Mouse (Mus musculus): ENCODE measurements at regions not wholly inside any gene's neighbourhood (a gene's known extent, or its start where the extent isn't known, plus 50 kb on each side); places are given as distances from the start of the nearest gene placed in this dataset.
A peak's percentile ranks its signal among the peaks of the same experiment; 100 is the strongest.

DNA sequence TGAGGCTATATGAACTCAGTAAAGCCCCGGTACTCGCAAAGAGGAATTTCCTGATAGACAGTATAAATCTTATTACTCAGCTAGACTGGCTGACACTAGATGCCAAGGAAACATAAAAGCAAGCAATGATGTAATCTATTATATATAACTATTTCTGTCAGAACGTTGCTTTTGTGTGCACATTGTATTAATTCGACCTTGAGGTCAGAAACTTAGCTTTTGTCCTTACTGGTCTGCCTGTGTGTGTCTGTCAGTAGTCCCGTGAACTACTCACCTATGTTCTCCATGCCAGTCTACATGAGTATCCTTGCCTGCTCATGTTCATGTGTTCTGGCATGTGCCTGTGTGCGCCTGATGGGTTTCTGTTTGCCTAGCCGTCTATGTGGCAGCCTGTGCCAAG is 70.5 kb downstream of the Tmx1 start:
- no peak for ATAC-seq (replicated peaks; ENCODE audit: low FRiP score, low TSS enrichment, poor library complexity, severe bottlenecking)

- no peak for ATAC-seq (replicated peaks; ENCODE audit: low FRiP score, low TSS enrichment, poor library complexity, severe bottlenecking)
Observed at GRCm38 (mm10) chr12:70524703-70525102, 71.8 kb downstream of the Tmx1 start.

DNA sequence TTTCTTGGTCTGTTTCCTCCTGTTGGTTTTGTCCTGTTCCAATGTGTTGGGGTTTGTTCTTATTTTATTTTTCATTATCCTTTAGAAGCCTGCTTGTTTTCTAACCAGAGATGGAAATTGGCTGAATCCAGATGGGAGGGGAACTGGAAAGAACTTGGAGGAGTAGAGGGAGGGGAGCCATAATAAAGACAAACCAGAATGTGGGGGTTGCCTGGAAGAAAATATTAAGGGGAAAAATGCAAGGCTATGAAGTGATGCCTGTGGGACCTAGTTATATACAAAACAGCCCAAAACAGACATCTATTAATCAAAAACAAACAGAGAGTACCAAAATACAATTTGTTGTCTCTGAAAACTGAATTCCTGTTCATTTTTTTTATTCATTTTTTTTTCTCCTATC is 78.8 kb downstream of the Tmx1 start:
- no peak for ATAC-seq (replicated peaks; ENCODE audit: low FRiP score, low TSS enrichment, poor library complexity, severe bottlenecking)

GRCm38 (mm10) chr12:70532225-70532624 is 79.3 kb downstream of the Tmx1 start:
- ATAC-seq (replicated peaks; ENCODE audit: low FRiP score, low TSS enrichment, poor library complexity, severe bottlenecking) = no peak

GRCm38 (mm10) chr12:70532843-70533242 is 79.9 kb downstream of the Tmx1 start:
- ATAC-seq (replicated peaks; ENCODE audit: low FRiP score, low TSS enrichment, poor library complexity, severe bottlenecking) = no peak

GRCm38 (mm10) chr12:70533375-70533935 is 80.6 kb downstream of the Tmx1 start:
- ATAC-seq (replicated peaks; ENCODE audit: low FRiP score, low TSS enrichment, poor library complexity, severe bottlenecking) = no peak

- no peak for ATAC-seq (replicated peaks; ENCODE audit: low FRiP score, low TSS enrichment, poor library complexity, severe bottlenecking)
Observed at GRCm38 (mm10) chr12:70539124-70539523, 86.2 kb downstream of the Tmx1 start.

DNA sequence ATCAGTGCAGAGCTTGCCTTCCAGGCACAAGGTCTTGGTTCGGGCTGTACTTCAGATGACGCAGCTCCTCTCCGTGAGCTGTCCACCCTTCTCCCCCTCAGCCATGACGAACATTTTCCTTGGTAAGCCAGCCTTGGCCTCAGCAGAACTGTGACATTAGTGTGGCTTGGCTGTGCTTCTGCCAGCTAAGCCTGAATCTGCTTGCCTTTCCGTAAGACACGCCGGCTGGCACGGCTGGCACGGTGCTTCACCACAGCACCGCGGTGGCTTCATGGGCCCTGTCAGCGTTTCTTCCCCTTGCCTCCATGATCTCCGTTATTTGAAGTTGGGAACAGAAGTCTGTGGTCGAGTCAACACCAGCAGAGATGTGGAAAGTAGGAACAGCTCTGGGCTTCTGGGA is 87.0 kb downstream of the Tmx1 start:
- no peak for ATAC-seq (replicated peaks; ENCODE audit: low FRiP score, low TSS enrichment, poor library complexity, severe bottlenecking)

GRCm38 (mm10) chr12:70541432-70541831 is 88.5 kb downstream of the Tmx1 start:
- ATAC-seq (replicated peaks; ENCODE audit: low FRiP score, low TSS enrichment, poor library complexity, severe bottlenecking) = no peak

DNA sequence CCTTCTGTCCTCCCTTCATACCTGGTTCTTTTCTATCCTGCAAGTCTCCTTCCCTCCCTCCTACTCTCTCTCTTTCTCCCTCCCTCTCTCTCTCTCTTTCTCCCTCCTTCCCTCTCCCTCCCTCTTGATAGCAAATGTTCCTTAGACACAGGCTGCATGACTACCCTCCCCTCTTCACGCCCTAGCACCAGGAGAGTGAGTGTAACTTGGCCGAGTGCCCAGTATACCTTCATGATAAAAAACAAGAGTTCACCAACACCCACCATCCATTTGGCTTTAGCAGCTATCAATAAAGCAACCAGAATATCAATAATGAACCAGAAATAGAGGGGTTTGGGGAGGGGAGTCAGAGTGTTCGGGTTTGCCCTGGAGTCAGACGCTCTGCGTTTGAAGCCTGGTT is 90.4 kb downstream of the Tmx1 start:
- no peak for ATAC-seq (replicated peaks; ENCODE audit: low FRiP score, low TSS enrichment, poor library complexity, severe bottlenecking)

DNA sequence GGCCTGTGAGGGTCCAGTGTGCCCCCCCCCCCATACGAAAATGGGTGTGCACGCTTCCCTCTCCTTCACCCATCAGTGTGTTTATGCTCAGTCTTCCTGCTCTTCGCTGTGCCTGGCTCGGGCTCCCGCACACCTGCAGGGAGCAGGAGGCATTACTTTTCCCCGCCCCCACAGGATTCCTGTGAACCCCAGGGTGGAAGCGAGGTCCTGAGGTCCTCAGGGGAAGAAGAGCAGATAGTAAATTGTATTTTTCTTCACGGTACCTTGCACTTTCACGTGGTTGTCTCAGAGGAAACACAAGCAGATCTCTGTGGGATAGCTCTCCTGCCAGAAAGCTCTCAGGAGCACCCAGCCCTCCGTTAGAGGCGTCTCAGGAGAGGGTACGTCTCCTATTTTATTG is 91.4 kb downstream of the Tmx1 start:
- ATAC-seq (replicated peaks; ENCODE audit: low FRiP score, low TSS enrichment, poor library complexity, severe bottlenecking) = no peak

GRCm38 (mm10) chr12:70544850-70545510 is 92.1 kb downstream of the Tmx1 start:
- no peak for ATAC-seq (replicated peaks; ENCODE audit: low FRiP score, low TSS enrichment, poor library complexity, severe bottlenecking)

GRCm38 (mm10) chr12:70547199-70547598 is 94.3 kb downstream of the Tmx1 start:
- no peak for ATAC-seq (replicated peaks; ENCODE audit: low FRiP score, low TSS enrichment, poor library complexity, severe bottlenecking)

DNA sequence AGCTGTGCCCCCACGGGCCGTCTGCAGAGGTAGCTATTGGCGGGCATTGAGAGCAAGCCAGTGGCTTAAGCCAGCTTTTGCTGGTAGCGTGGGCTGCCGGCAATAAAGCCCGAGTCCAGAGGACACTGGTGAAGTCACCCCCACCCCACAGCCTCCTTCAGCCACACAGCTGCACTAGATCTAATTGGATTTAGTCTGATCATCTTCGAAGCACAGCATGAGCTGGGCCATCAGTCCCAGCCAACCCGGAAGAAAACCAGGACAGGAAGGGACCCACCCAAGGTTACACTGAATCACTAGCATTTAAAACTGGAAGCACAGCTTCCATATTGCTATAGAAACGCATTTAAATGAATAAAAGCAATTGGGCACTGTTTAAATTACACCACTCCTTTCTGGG is 96.4 kb downstream of the Tmx1 start:
- ATAC-seq (replicated peaks; ENCODE audit: low FRiP score, low TSS enrichment, poor library complexity, severe bottlenecking) = no peak

DNA sequence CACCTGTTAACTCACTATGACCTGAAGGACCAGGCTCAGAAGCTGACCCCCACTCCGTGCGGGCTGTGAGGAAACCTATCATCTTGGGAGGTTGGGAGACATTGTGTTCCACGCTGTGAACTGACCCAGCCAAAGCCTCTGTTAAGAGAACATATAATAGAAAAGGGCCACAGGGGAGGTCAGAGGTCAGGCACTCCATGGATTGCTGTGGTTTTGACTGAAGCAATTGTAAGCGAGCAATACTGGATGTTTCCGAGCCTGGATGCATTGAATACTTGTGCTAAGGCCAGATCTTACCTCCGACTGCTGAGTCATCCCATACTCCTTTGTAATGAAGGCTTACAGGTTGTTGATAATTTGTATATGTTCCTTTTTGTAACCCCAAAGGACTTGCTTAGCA is 101.0 kb downstream of the Tmx1 start:
- no peak for ATAC-seq (replicated peaks; ENCODE audit: low FRiP score, low TSS enrichment, poor library complexity, severe bottlenecking)

- ATAC-seq (replicated peaks; ENCODE audit: low FRiP score, low TSS enrichment, poor library complexity, severe bottlenecking) = no peak
Observed at GRCm38 (mm10) chr12:70554586-70554985, 101.7 kb downstream of the Tmx1 start.

- ATAC-seq (replicated peaks; ENCODE audit: low FRiP score, low TSS enrichment, poor library complexity, severe bottlenecking) = 0 out of 2 replicates have a peak, but pooled peaks have one; percentile 55
Observed at GRCm38 (mm10) chr12:70555723-70556122, 102.8 kb downstream of the Tmx1 start.

DNA sequence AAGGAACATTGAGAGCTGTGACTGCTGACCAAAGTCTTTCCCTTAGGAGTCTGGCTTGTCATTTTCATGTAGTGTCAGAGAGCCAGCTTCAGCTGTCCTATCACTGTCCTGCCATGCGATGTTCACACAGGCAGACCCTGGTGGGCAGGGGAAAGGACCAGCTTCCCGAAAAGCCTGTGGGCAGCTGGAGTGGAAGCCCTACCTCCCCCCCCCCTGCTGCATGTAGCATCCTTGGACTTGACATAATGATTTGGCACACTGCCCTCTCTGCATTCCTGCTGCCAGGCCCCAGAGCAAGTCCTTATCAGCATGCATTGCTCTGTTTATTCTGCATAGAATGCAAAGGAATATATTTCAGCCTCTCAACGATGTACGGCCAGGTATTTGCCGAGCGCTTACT is 103.9 kb downstream of the Tmx1 start:
- no peak for ATAC-seq (replicated peaks; ENCODE audit: low FRiP score, low TSS enrichment, poor library complexity, severe bottlenecking)

GRCm38 (mm10) chr12:70563446-70563845 is 110.6 kb downstream of the Tmx1 start:
- no peak for ATAC-seq (replicated peaks; ENCODE audit: low FRiP score, low TSS enrichment, poor library complexity, severe bottlenecking)

DNA sequence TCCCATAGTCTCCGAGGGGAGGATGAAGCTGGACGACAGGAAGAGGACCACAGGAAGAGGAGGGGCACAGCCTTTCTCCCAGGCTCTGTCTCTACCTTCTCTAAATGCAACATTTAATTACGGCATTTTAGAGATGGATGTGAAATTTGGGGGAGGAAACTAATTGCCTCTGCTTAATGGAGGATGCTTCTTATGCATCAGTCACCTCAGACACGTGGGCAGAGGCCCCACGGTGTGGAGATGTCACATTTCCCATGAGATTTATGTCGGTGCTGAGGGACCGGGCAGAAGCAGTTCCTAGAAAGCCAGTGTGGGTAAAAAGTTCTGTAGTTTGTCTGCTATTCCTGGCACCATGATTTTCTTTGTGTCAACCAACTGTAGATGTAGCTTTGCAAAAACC is 122.8 kb downstream of the Tmx1 start:
- no peak for ATAC-seq (replicated peaks; ENCODE audit: low FRiP score, low TSS enrichment, poor library complexity, severe bottlenecking)

GRCm38 (mm10) chr12:70577769-70578168 is 124.9 kb downstream of the Tmx1 start:
- ATAC-seq (replicated peaks; ENCODE audit: low FRiP score, low TSS enrichment, poor library complexity, severe bottlenecking) = no peak
